Mouse (Mus musculus) ovary, postnatal 36 days (tissue): ENCODE results near the gene Gse1.

Source experiments
- DNase-seq: peaks from one replicate; pipeline ENCODE4 v3.0.0; 2022; ENCODE audit warnings: low spot score, mixed read lengths

Gse1 gene

DNA sequence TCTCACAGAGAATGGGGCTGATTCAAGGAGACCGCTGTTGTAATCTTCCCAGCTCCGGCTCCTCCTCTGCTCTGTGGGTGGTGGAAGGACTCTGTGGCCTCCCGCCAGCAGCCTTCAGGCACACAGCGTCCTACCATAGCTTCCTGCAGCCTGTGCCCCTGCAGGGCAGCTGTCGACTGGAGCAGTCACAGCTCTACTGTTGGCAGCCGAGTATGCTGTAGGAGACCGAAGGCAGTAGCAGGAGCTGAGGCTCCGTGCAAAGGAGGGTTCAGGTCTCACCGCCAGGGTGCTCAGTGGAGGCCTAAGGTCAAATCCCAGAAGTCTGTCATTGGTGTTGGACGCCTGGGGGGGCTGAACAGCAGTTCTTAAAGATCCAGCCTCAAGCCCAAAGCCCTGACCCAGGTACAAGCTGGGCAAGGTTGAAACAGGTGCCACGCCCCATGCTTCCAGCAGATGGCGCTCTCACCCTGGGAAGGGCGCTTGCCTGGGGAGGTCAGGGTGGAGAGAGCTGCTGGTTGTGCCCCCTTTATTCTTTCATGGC is 72.4 kb downstream of the Gse1 start:
- DNase-seq = peak; percentile 75

DNA sequence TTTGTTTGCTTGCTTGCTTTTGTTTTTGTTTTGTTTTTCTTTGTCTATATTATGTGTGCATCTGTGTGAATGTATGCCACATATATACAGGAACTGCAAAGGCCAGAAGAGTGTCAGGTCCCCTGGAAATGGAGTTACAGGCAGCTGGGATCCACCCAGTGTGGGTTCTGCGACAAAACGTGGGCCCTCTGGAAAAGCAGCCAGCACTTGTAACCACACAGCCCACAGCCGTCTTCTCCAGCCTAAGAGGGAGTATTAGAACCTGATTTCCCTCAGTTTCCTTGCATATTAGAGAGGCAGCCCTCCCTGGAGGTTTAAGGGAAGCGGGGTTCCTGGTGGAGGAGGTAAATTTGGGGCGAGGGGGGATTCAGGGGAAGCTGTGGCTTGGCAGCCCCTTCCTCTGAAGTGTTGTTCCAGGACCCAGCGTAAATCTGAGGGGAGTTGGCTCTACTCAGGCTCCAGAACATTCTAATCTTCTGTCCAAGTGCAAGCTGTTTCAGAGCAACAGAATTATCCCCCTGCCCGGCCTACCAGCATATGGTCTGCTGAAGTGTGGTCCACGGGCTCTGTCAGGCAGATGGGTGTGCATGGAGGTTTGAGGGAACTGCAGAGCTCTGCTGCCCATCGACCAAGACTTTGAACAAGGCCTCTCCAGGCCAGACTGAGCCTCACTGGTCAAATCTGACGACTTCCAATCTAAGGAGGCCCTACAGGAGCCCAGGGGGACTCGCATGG is 74.9 kb downstream of the Gse1 start:
- DNase-seq = no peak

DNA sequence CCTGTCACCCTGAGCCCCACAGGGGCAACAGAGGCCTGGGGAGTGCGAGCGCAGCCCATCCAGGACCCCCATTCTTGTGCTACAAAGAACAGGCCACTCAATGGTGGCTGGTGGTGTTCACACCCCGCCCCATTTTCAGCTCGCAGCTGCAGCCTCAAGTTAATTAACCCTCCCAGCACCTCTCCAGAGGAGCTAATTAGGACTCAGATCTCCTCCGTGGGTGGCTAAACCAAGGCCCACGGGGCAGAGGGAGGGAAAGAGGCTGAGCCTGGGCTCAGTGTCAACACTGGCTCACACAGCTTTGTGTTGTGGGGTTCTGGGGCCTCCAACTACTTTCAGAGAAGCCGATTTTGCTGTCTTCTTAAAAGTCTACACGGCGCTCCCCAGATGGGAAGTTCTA is 75.8 kb downstream of the Gse1 start:
- DNase-seq = no peak

DNA sequence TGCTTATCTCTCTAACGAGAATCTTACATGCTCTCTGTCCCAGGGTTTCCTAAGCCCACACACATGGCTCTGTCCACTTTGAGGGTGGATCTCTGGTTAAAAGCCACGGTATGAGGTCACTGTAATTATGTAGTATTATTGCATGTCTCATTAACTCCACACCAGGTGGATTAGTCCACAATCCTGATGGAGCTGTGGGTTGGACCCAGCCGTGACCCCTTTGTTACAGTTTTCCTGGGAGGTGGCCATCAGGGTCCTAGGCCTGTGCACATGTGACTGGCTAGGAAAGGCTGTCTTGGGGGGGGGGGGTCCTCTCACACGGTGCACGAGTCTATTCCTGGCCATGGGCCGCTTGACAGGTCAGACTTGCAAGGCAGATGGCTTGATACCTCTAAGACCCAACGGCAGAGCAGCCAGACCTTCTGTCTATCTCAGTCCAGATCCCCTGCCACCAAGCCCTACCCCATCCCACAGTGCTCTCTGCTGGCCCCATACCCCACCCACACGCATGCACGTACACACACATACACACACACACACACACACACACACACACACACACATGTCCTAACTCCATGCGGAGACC is 77.6 kb downstream of the Gse1 start:
- DNase-seq = no peak

DNA sequence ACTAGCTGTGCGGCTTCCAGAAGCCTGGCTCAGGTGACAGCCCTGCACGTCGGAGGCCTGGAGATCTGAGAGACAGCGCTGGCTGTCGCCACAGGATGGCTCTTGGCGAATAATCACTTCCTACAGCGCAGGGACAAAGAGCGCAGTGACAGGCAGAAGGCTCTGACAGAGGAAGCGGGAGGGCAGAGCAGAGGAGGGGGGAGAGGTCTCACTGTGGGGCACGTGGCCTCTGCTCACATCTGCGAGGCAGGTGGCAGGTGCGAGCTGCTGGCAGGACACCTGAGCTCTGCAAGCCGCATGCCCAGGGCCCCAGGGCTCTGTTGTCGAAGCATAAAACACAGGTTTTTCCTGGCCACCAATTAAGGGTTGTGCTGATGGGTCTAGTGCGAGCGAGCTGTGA is 78.8 kb downstream of the Gse1 start:
- no peak for DNase-seq

DNA sequence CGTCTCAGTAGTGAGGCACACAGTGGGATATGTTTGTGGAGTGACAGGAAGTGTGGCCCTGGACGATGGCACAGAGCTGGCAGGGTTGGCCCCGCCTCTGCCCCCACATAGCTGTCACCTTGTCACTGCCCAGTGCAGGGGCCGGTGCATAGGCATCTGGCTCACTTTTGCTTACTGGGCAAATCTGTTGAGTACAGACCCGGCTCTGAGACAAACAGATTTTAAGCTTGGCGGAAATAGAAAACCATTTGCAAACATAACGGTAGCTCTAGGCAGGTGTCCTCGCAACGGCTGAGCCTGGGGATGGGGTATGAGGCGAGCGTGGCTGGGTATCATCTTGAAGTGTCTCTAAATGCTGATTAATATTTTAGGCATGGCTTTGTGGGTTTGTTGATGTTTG is 79.3 kb downstream of the Gse1 start:
- no peak for DNase-seq

DNA sequence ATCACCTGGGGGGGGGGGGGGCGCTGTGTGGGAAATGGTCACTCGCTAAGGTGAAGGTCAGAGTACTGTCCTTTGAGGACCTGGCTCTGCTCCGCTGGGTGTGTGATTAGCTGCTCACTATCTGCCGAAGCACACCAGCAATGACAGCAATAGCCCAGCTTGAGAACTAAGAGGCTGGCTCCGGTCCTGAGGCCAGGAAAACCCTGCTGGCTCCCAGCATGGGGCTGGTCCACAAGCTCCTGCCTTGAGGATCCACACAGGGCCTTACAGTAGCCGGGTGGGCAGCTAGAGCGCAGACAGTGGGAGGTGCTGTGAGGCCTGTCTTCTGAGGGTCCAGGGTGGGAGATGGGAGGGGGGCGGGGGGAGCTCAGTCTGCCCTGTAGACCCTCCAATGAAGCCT is 79.9 kb downstream of the Gse1 start:
- no peak for DNase-seq

DNA sequence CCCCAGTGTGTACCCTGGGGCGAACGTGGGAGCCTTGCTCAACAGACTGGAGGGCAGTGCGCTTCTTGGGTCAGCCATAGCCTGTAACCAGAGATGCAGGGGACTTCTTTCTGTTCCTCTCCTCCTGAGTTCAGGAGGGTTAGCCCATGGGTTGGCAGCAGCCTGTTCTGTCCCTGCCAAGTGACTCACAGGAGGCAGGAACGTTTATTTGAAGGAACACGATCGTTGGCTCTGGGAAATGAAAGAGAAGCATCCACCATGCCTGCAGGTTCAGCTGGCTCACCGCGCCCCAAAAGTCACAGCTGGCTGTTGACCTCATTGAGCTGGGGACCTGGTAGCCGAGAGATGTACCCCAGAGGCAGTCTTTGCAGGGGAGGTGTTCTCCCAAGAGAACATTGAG is 80.3 kb downstream of the Gse1 start:
- DNase-seq = no peak

DNA sequence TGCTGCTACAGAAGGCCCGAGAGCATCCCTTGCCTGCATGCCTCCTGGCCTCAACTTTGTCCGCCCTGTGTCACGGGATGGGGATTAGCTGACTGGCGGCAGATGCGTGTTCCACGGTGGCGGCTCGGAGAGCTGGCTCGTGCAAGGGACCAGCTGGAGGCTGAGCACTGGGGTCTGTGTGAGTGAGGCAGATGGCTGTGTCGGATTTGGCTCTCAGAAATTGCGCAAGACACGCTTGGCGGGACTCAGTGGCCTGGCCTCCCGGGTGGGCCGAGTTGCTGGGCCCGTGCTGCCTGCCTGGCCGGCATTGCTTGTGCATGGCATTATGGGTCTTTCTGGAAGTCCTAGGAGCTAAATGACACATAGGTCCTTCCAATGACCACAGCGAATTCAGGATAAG is 81.1 kb downstream of the Gse1 start:
- no peak for DNase-seq

DNA sequence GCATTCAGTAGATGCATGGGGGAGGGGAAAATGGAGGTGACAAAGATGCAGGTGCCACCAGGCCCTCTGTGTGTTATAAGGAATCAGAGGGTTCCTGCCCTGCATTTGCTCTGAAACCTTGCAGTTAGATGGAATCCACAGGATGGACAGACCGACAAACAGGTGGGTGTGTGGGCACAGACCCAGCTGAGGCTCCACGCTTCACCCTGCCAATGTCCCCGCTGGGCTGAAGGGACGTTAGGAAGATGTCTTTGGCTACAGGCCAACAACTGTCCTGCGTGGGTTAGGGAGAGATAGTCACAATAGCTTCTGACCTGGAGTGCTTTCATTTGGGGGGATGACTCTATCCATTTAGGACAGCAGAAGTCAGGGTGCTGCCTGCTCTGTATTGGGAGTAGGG is 81.8 kb downstream of the Gse1 start:
- no peak for DNase-seq

DNA sequence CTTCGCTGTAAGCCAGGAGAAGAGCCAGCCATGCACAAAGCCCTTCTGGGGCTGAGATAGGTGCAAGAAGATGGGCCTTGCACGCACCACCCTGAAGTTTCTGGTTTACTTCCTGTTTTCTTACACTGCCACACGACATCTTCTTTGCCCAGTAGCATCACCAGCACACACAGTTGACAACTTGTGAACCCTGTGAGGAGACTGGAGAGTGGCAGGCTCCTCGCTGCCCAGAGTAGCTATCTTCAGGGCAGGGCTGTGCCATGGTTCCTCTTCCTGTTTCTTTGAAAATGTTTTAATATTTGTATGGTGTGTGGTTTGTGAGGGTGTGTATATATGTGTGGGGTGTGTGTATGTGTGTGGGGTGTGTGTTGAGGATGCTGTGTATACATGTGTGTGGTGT is 84.2 kb downstream of the Gse1 start:
- no peak for DNase-seq

DNA sequence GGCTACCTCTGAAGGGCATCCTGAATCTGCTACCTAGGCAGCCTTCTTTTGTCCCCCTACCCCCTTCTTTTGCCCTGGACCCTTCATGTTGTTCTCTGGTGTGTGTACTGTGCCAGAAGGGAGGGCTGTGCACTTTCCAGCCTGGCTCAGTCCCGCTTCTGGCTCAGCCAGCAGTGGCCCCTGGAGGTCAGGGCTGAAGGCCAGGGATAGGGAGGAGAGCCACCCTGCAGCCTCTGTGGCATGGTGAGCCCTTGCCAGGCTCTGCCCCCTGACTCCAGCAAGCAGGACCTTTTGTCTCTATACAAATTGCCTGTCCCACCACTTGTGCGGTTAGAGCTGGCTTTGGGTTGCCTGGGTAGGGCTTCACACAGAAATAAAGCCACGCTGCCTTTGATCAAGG is 85.4 kb downstream of the Gse1 start:
- DNase-seq = no peak

DNA sequence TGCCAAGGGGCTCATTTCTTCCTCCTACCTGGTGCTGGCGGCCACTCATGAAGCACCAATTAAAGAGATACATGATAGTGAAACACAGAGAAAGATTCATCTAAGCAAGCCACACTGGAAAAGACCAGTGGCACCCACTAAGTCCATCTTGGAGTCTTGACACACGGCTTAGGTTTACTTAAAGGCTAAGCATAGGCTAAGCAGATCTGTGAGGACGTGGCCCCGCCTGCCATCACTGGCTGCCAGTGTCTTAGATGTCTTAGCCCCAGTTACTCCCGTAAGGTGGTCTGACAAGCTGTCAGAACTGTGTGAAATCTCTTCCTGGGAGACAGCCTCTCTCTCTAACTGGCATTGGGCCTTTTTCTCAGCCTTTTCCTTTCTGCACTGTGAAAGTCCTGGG is 86.7 kb downstream of the Gse1 start:
- DNase-seq = no peak

DNA sequence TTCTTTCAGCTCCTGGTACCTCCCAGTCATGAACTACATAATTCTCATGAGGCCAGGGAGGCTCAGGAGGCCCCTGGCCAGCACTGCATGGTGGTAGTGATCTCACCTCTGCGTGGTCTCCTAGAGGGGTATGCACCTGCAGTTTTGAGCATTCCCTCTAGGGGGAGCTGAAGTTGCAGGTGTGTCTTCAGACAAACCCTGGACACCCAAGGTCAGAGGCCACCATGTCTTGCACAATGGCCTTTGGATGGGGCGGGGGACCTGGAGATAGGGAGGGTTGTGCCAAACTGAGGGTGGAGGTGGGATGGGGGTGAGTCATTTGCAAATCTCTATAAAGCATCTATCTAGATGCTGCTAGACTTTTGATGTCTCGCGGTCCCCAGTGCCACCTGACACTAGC is 87.4 kb downstream of the Gse1 start:
- DNase-seq = no peak

DNA sequence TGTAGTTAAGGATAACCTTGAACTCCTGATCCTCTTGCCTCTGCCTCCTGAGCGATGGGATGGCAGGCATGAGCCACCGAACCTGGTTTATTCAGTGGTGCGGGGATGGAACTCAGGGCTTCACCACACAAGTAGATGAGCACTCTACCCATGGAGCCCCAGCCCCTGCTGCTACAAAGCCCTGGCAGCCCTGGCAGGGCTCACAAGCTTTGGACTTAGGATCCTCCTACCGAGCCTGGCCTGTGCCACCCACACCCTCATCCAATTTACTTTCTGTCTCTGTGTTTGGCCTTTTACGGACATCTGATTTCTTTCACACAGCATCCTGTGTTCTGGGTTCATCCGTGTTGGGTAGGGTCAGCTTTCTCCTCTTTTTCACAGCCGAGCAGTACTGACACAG is 88.5 kb downstream of the Gse1 start:
- DNase-seq = no peak

DNA sequence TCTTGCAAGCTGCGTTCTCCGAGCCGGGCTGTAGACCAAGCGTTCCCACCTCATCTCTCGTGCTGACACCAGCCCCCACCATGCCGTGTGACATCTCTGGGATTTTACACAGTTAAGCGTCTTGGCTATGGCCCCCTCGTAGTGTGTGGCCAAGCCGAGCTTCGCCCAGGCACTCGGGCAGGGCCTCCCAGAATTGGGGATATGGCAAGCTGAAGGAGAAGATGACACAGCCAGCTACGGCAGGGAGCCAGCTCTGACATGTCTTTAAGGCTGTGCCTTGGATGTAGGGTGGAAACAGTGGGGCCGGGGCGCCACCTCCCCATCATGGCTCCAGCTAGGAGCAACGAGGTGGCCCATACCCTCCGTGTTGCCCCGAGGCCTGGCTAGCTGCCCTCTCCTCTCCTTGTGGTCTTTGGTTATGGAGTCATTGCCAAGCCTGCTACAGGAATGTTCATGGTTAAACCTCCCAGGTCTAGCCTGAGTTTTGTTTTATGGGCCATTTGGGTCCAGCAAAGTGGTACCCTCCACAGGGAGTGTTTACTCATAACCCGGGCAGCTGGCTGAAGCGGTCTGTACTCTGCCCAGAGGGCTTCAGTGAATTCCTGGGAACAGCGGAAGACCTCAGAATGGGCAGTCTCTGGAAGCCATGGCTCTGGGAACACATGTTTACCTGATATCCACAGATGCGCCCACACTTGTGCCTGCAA is 89.0 kb downstream of the Gse1 start:
- DNase-seq = no peak

DNA sequence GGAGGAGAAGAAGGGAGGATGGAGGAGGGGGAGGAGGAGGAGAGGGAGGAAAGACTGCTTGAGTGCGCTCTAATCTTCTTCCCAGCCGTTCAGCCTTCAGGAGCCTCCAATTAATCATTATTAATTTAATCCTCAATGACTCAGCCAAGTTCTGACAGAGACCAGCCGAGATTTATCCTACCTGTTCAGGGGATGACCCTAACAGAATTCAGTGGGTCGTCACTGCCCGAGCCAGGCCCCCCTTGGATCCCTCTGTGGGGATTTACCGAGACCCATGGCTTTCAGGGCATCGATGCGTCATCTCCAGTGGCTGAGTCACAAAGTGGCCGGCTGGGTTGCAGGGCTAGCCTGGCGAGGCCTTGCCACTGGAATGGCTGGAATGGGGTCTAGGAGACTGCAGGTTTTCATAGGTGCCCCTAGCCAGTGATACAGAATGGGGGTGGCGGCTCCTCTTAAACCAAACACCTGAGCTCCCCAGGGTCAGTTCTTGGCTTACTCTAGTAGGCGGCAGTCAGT is 90.3 kb downstream of the Gse1 start:
- DNase-seq = no peak

DNA sequence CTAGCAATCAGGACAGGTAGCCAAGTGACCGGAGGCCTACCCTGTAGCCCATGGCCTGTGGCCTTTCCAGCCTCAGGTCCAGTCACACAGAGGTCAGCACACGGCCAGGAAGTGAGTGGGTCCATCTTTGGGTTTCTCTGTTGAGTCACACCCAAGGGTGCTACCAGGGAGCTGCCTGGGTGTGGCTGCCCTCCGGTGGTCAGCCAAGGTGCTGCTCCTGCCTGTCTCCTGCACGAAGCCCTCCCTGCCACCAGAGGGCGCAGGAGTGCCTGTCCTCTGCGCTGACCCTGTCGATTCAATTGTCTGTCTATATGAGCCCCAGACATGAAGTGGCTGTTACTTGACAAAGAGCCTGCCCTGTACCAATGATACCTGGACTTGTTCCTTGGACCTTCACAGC is 91.2 kb downstream of the Gse1 start:
- peak; percentile 80 for DNase-seq

DNA sequence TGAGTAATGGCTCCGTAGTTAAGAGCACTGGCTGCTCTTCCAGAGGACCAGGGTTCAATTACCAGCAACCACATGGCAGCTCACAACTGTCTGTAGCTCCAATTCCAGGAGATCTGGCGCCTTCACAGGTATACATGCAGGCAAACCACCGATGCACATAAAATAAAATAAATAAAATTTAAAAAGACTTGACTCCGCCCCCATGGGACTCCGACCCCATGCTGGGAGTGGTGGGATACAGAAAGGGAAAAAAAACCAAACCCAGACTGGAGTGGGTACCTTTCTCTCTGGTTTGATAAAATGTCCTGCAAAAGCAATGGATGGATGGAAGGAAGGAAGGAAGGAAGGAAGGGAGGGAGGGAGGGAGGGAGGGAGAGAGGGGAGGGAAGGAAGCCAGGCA is 91.9 kb downstream of the Gse1 start:
- no peak for DNase-seq

DNA sequence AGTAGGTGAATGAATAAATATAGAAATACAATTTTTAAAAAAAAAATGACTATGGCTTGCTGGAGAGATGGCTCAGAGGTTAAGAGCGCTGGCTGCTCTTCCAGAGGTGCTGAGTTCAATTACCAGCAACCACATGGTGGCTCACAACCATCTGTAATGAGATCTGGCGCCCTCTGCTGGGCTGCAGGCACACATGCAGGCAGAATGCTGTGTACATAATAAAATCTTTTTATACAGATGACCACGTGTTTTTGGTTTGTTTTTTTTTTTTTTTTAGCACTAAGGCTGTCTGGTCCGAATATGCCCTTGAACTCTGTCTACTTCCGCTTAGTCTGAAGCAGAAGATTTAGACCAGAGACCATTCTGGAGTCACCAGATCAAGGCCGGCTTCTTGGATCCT is 93.5 kb downstream of the Gse1 start:
- no peak for DNase-seq

DNA sequence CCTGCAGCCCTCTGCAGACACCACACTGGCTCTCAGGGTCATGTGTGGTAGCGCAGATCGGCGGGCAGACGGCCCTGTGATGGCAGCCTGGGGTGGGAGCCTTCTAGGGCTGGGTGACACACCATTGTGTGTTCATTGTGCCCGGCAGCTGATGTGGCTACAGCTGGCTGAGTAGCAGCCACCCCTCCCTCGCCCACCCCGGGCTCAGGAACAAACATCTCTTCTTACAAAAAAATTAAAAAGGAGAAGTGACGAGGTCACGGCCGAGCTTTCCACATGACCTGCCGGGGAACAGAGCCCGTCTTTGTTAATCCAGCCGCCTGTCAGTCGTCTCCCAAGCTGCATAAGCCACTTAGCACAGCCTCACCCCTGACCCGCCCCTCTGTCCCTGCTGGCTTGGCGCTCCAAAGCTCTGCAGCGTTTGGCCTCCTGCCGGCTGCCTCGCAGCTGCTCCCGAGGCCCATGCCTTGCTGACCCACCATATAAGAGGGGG is 94.7 kb downstream of the Gse1 start:
- DNase-seq = peak; percentile 50

DNA sequence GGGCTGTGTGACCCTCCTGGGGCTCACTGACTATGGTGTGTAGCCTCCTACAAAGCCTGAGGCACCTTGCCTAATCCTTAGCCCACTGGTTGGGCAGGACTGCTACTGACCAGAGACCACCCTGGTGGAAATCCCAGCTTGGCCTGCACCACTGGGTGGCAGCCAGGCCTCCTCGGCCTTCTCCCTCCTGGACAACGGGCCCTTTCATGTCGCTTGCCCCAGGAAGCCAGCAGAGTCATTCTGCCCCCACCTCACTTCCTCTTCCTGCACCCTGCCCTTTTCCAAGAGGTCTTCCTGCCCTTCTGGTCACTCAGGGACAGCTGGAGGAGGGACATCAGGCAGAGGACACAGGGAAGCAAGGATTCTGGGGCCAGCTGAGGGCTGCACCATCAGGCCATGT is 96.3 kb downstream of the Gse1 start:
- DNase-seq = no peak

DNA sequence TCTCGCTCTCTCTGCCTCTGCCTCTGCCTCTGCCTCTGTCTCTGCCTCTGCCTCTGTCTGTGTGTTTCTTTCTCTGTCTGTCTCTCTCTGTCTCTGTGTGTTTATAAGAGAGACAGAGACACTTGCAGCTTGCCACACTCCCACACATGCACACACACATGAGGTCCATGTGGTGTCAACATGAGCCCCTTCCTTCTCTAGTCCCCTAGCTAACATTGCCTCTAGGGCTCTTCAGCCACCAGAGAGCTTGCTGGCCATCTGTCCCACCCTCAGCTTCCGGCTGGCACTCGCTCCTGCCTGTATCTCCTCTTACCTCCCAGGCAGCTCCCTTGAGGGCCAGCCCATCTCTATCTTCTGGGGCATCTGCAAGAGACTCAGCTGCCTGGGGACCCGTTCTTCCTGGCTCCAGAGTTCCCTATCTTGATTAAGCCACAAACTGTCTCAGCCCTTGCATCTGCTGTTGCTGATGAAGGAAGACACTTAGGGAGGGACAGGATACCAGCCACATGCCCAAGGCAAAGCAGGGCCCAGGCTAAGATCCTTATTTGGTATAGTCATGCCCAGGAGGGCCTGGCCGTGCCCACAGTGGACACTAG is 97.0 kb downstream of the Gse1 start:
- no peak for DNase-seq
